In genomic region chr2:62643405-62644305, GRCm38 (mm10) we compare ENCODE assay signal across 1 mouse cellular context.
A peak's percentile ranks its signal among the peaks of the same experiment; 100 is the strongest.
TF ChIP-seq lines count a peak whose summit lies in the region.

No protein-coding gene starts in this region.

TF ChIP-seq in MEL, 35 proteins besides CTCF, POLR2A, EP300 and RAD21 (continued from another document):
- no peak; the same call in 1 of the 2 replicates for TF ChIP-seq MYC (IDR thresholded peaks at IDR 0.05; ENCODE audit: low read depth, low read length)
- TF ChIP-seq ETS1 (IDR thresholded peaks at IDR 0.05; ENCODE audit: low read depth, low read length), result 0 out of 2 replicates have a peak, but pooled peaks have one; percentile 38
- TF ChIP-seq MAFK (IDR thresholded peaks at IDR 0.05; ENCODE audit: borderline replicate concordance, low read depth, low read length), result no peak
- TF ChIP-seq USF2 (IDR thresholded peaks at IDR 0.05; ENCODE audit: borderline replicate concordance in 1 of 2, insufficient read depth in 1 of 2, low read depth in 1 of 2, low read length in 2 of 2), result no peak
- TF ChIP-seq NELFE (IDR thresholded peaks at IDR 0.05; ENCODE audit: low read depth, low read length), result 0 out of 2 replicates have a peak, but pooled peaks have one; percentile 20
- TF ChIP-seq RCOR1 (IDR thresholded peaks at IDR 0.05; ENCODE audit: low read depth, low read length), result no peak
- no peak for TF ChIP-seq E2F4 (IDR thresholded peaks at IDR 0.05; ENCODE audit: borderline replicate concordance, low read depth, low read length)
- peak; percentile 8; the same call in 1 of the 2 replicates for TF ChIP-seq TCF12 (IDR thresholded peaks at IDR 0.05; ENCODE audit: low read depth, low read length)
- no peak for TF ChIP-seq UBTF (IDR thresholded peaks at IDR 0.05; ENCODE audit: borderline replicate concordance, insufficient read depth, low read depth, low read length)
